Mouse (Mus musculus): ENCODE measurements around the gene Timm17b.

- TF ChIP-seq CTCF (IDR thresholded peaks at IDR 0.05; ENCODE audit: borderline replicate concordance, control insufficient read depth, extremely low read depth, insufficient read depth, low read length, poor library complexity) (no peak), POLR2A (IDR thresholded peaks at IDR 0.05; ENCODE audit: control insufficient read depth, extremely low read depth, insufficient read depth, low read length, poor library complexity) (no peak)
Observed at GRCm38 (mm10) chrX:7926266-7926665, 27.1 kb downstream of the Timm17b start.

Data from thymus, adult 2 months (tissue).